Mouse (Mus musculus): Measurements from ENCODE around the gene Ndel1.

- no peak for TF ChIP-seq CTCF (IDR thresholded peaks at IDR 0.05; ENCODE audit: insufficient read depth, low read length)
- no peak for TF ChIP-seq POLR2A (IDR thresholded peaks at IDR 0.05; ENCODE audit: borderline replicate concordance, extremely low read depth, low read depth, low read length)
These were observed 91.1 kb downstream of the Ndel1 start for GRCm38 (mm10) chr11:68780466-68781114.

Data from lung, adult 2 months (tissue).